Mouse (Mus musculus): Measurements from ENCODE around the gene Ptpn23.

DNA sequence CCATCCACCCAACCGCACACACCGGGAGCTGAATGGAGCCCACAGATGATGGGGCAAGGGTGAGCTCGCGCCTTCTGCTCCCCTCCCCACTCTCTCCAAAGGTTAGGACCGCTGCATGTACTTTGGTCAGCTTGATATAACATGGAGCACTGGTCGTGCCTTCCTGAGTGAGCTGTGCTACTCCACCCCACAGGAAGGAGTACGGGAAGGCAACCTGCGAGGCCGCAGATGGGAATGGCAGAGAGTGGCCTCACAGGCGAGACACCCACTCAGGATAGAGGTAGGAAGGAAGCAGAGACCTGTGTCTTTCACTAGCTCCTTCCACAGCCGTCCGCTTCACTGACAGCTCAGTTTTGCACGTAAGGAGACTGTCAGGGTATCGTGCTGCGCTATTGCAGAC lies 40.3 kb upstream of the Ptpn23 start:
- TF ChIP-seq GATA1 (IDR thresholded peaks at IDR 0.05; ENCODE audit: low read length), result no peak
- no peak for TF ChIP-seq TAL1 (IDR thresholded peaks at IDR 0.05; ENCODE audit: low read length)
